ENCODE assay signal across 9 mouse cellular contexts in genomic region chr17:34898706-34899052, GRCm38 (mm10). TPM values are rescaled to one million over a fixed set of nuclear protein-coding genes. Genes with fewer than 3 reads are reported as not detected.
A peak's percentile ranks its signal among the peaks of the same experiment; 100 is the strongest.
DNase-seq lines count a peak whose midpoint lies in the region; ATAC-seq and TF ChIP-seq lines count a peak whose summit lies in the region.
"Had no signal": no experiment of that assay in that cellular context is flagged by ENCODE, and none has a peak within 500 bp of the region (broad histone marks: within the 10 kb centered on the region; RNA-seq: fewer than 3 reads in every experiment).

No protein-coding gene starts in this region.

- H3K27ac ChIP-seq in hindbrain, postnatal 0 days, result peak overlapping the region; percentile 92
- peak overlapping the region; percentile 96 for H3K27ac ChIP-seq in midbrain, embryonic 12.5 days (replicated peaks)

- H3K9ac ChIP-seq in hindbrain, postnatal 0 days (replicated peaks; ENCODE audit: low read length), result peak overlapping the region; percentile 93
- H3K9ac ChIP-seq in midbrain, embryonic 12.5 days (replicated peaks), result peak overlapping the region; percentile 99

- H3K4me3 ChIP-seq in megakaryocyte, embryonic 14.5 days (replicated peaks), result peak overlapping the region; percentile 99
- H3K4me3 ChIP-seq in hindbrain, postnatal 0 days (ENCODE audit: low read length), result peak overlapping the region; percentile 88
- peak overlapping the region; percentile 100 for H3K4me3 ChIP-seq in midbrain, embryonic 12.5 days

- no peaks in the 10 kb centered on the region for H3K27me3 ChIP-seq in megakaryocyte, embryonic 14.5 days (replicated peaks)
- no peaks in the 10 kb centered on the region for H3K27me3 ChIP-seq in hindbrain, postnatal 0 days (ENCODE audit: insufficient read depth, low read length)
- no peaks in the 10 kb centered on the region for H3K27me3 ChIP-seq in midbrain, embryonic 12.5 days

- ATAC-seq in CD4-positive, CD25-positive, alpha-beta regulatory T cell, adult 4 months, result no peak
- no peak for ATAC-seq in megakaryocyte, adult 5-6 weeks (ENCODE audit: poor library complexity, severe bottlenecking)
- ATAC-seq in hindbrain, postnatal 0 days, result peak; percentile 0; the same call in 1 of the 2 replicates
- ATAC-seq in midbrain, embryonic 12.5 days (ENCODE audit: low FRiP score, low read depth), result 0 out of 2 replicates have a peak, but pooled peaks have one; percentile 6

- H3K9me3 ChIP-seq in megakaryocyte, embryonic 14.5 days, result no peaks in the 10 kb centered on the region
- H3K9me3 ChIP-seq in hindbrain, postnatal 0 days (ENCODE audit: low read length), result no peaks in the 10 kb centered on the region
- H3K9me3 ChIP-seq in midbrain, embryonic 12.5 days, result no peaks in the 10 kb centered on the region

- H3K36me3 ChIP-seq in megakaryocyte, embryonic 14.5 days (replicated peaks; ENCODE audit: low read length), result peaks cover 35% of the 10 kb centered on the region
- H3K36me3 ChIP-seq in hindbrain, postnatal 0 days (ENCODE audit: insufficient read depth, low read length), result peaks cover 19% of the 10 kb centered on the region
- H3K36me3 ChIP-seq in midbrain, embryonic 12.5 days, result peaks cover 30% of the 10 kb centered on the region

- peak overlapping the region; percentile 94 for H3K4me2 ChIP-seq in hindbrain, postnatal 0 days (ENCODE audit: low read depth, low read length)
- peak overlapping the region; percentile 98 for H3K4me2 ChIP-seq in midbrain, embryonic 12.5 days (replicated peaks)

- peak; percentile 51 for DNase-seq in CD4-positive, CD25-positive, alpha-beta regulatory T cell, adult 2 months (ENCODE audit: low read depth, low spot score)
- peak; percentile 74 for DNase-seq in hindbrain, postnatal 0 days (ENCODE audit: low spot score)
- no peak for DNase-seq in frontal cortex, postnatal 36 days (ENCODE audit: low spot score in 2 of 2)
- no peak for DNase-seq in left cerebral cortex, adult 8-10 months (ENCODE audit: low spot score in 2 of 2)

- TF ChIP-seq CTCF in hindbrain, postnatal 0 days (IDR thresholded peaks at IDR 0.05; ENCODE audit: low read depth), result no peak

- peaks cover 65% of the 10 kb centered on the region for H3K4me1 ChIP-seq in megakaryocyte, embryonic 14.5 days
- H3K4me1 ChIP-seq in hindbrain, postnatal 0 days (ENCODE audit: insufficient read depth, low read length), result peaks cover 15% of the 10 kb centered on the region; the same call in 1 of the 2 replicates
- H3K4me1 ChIP-seq in midbrain, embryonic 12.5 days, result peaks cover 46% of the 10 kb centered on the region

- WGBS in hindbrain, postnatal 0 days, result no CpG with 5 or more reads among the region's 47 CpGs
- 0% methylated on average over 30 of the region's 47 CpGs for WGBS in midbrain, embryonic 12.5 days

RNA-seq across cellular contexts. Expression of gene Ehmt2, which starts 0.4 kb away (rescaled TPM):
- polyA plus RNA-seq in CD4-positive, CD25-positive, alpha-beta regulatory T cell, adult 4 months (2017; shearing (Covaris generic)), result 10 to 100 TPM; 21.8 to 30.5 TPM
- 356 and 543 TPM in 2 replicates for polyA plus RNA-seq in megakaryocyte, embryonic 14.5 days (2012; ENCODE audit: insufficient read depth, low replicate concordance)
- total RNA-seq in megakaryocyte, adult 5-6 weeks (2015), result 66.5 and 68.9 TPM in 2 replicates
- total RNA-seq in megakaryocyte, adult 5-6 weeks (2017), result 75.4 and 75.7 TPM in 2 replicates
- total RNA-seq in hindbrain, postnatal 0 days (2014; rRNA removed), result 309 and 317 TPM in 2 replicates
- polyA plus RNA-seq in hindbrain, postnatal 0 days (2015; fragmentation: Nextera tagmentation; extraction: Ambion mirVana), result 57.4 and 57.6 TPM in 2 replicates
- polyA plus RNA-seq in midbrain, embryonic 12.5 days (2016; fragmentation: Nextera tagmentation; extraction: Ambion mirVana), result 113 and 120 TPM in 2 replicates
- total RNA-seq in left cerebral cortex, adult 8-10 months (2022), result 100 to 1,000 TPM; 182 to 191 (median 185) TPM

RNA-seq across cellular contexts. Expression of gene C2, which starts 0.6 kb away (rescaled TPM):
- polyA plus RNA-seq in CD4-positive, CD25-positive, alpha-beta regulatory T cell, adult 4 months (2017; shearing (Covaris generic)), result 1 to 10 TPM; 1.1 to 2.5 TPM
- 3.0 and 6.0 TPM in 2 replicates for polyA plus RNA-seq in megakaryocyte, embryonic 14.5 days (2012; ENCODE audit: insufficient read depth, low replicate concordance)
- total RNA-seq in megakaryocyte, adult 5-6 weeks (2015), result 1.0 and 1.3 TPM in 2 replicates
- total RNA-seq in megakaryocyte, adult 5-6 weeks (2017), result 0.22 TPM in 1 of 2 replicates, not detected in the other
- 5.4 and 7.8 TPM in 2 replicates for total RNA-seq in hindbrain, postnatal 0 days (2014; rRNA removed)
- 5.5 and 6.0 TPM in 2 replicates for polyA plus RNA-seq in hindbrain, postnatal 0 days (2015; fragmentation: Nextera tagmentation; extraction: Ambion mirVana)
- polyA plus RNA-seq in midbrain, embryonic 12.5 days (2016; fragmentation: Nextera tagmentation; extraction: Ambion mirVana), result 0.86 and 2.1 TPM in 2 replicates
- total RNA-seq in left cerebral cortex, adult 8-10 months (2022), result 1 to 10 TPM; 1.6 to 5.9 (median 4.0) TPM

RNA-seq across cellular contexts. Expression of gene Slc44a4, which starts 15.6 kb away (rescaled TPM):
- not detected for polyA plus RNA-seq in CD4-positive, CD25-positive, alpha-beta regulatory T cell, adult 4 months (2017; shearing (Covaris generic))
- not detected in 2 replicates for polyA plus RNA-seq in megakaryocyte, embryonic 14.5 days (2012; ENCODE audit: insufficient read depth, low replicate concordance)
- total RNA-seq in megakaryocyte, adult 5-6 weeks (2015), result 0.33 TPM in 1 of 2 replicates, not detected in the other
- 0.12 TPM in 1 of 2 replicates, not detected in the other for total RNA-seq in megakaryocyte, adult 5-6 weeks (2017)
- 0.22 TPM in 1 of 2 replicates, not detected in the other for total RNA-seq in hindbrain, postnatal 0 days (2014; rRNA removed)
- 0.18 and 0.25 TPM in 2 replicates for polyA plus RNA-seq in hindbrain, postnatal 0 days (2015; fragmentation: Nextera tagmentation; extraction: Ambion mirVana)
- 0.08 and 0.13 TPM in 2 replicates for polyA plus RNA-seq in midbrain, embryonic 12.5 days (2016; fragmentation: Nextera tagmentation; extraction: Ambion mirVana)
- under 1 TPM; 0.33 to 0.66 (median 0.51) TPM for total RNA-seq in left cerebral cortex, adult 8-10 months (2022)

RNA-seq across cellular contexts. Expression of gene Gm20547, which starts 16.8 kb away (rescaled TPM):
- polyA plus RNA-seq in CD4-positive, CD25-positive, alpha-beta regulatory T cell, adult 4 months (2017; shearing (Covaris generic)), result not detected
- not detected in 2 replicates for polyA plus RNA-seq in megakaryocyte, embryonic 14.5 days (2012; ENCODE audit: insufficient read depth, low replicate concordance)
- total RNA-seq in megakaryocyte, adult 5-6 weeks (2015), result not detected in 2 replicates
- total RNA-seq in megakaryocyte, adult 5-6 weeks (2017), result 0.41 TPM in 1 of 2 replicates, not detected in the other
- total RNA-seq in hindbrain, postnatal 0 days (2014; rRNA removed), result not detected in 2 replicates
- polyA plus RNA-seq in hindbrain, postnatal 0 days (2015; fragmentation: Nextera tagmentation; extraction: Ambion mirVana), result not detected in 2 replicates
- not detected in 2 replicates for polyA plus RNA-seq in midbrain, embryonic 12.5 days (2016; fragmentation: Nextera tagmentation; extraction: Ambion mirVana)
- total RNA-seq in left cerebral cortex, adult 8-10 months (2022), result not detected
- polyA plus RNA-seq: gonadal fat pad, adult 2 months had no signal

RNA-seq across cellular contexts. Expression of gene Zbtb12, which starts 19.4 kb away (rescaled TPM):
- not detected for polyA plus RNA-seq in CD4-positive, CD25-positive, alpha-beta regulatory T cell, adult 4 months (2017; shearing (Covaris generic))
- polyA plus RNA-seq in megakaryocyte, embryonic 14.5 days (2012; ENCODE audit: insufficient read depth, low replicate concordance), result 6.7 and 15.4 TPM in 2 replicates
- 0.78 and 1.1 TPM in 2 replicates for total RNA-seq in megakaryocyte, adult 5-6 weeks (2015)
- total RNA-seq in megakaryocyte, adult 5-6 weeks (2017), result 0.98 and 1.0 TPM in 2 replicates
- 20.7 and 31.1 TPM in 2 replicates for total RNA-seq in hindbrain, postnatal 0 days (2014; rRNA removed)
- 5.1 and 6.5 TPM in 2 replicates for polyA plus RNA-seq in hindbrain, postnatal 0 days (2015; fragmentation: Nextera tagmentation; extraction: Ambion mirVana)
- polyA plus RNA-seq in midbrain, embryonic 12.5 days (2016; fragmentation: Nextera tagmentation; extraction: Ambion mirVana), result 11.4 and 15.1 TPM in 2 replicates
- total RNA-seq in left cerebral cortex, adult 8-10 months (2022), result 1 to 10 TPM; 8.3 to 9.1 (median 9.0) TPM

Comparison
In these comparisons a context has a peak if more than half of its experiments do, and no peak if none do; other contexts are left out.
1. DNase-seq: peak in CD4-positive, CD25-positive, alpha-beta regulatory T cell, adult 2 months (single experiment) and hindbrain, postnatal 0 days (single experiment); none in frontal cortex, postnatal 36 days (0 of 2) and left cerebral cortex, adult 8-10 months (0 of 2).
2. ATAC-seq: peak in hindbrain, postnatal 0 days (single experiment) and midbrain, embryonic 12.5 days (single experiment); none in CD4-positive, CD25-positive, alpha-beta regulatory T cell, adult 4 months (single experiment) and megakaryocyte, adult 5-6 weeks (single experiment).
3. Peak in every context shown above with its lines, with median percentiles within 50 percentile points of each other: H3K4me3 ChIP-seq.